Mouse (Mus musculus) liver, adult (tissue): ENCODE measurements around the gene Olfr1281.

ENCODE experiments used
- GATA4 ChIP-seq: IDR thresholded peaks from 2 replicates; pipeline ENCODE4 v1.6.1; 2014; ENCODE audit warnings: mild to moderate bottlenecking, low read length; ENCODE audit not compliant: insufficient replicate concordance

The Olfr1281 gene

GRCm38 (mm10) chr2:111326220-111326619 lies at the start of gene Olfr1281:
Olfr1281 (plus strand) TSS chr2:111326520.
- no peak for TF ChIP-seq GATA4

DNA sequence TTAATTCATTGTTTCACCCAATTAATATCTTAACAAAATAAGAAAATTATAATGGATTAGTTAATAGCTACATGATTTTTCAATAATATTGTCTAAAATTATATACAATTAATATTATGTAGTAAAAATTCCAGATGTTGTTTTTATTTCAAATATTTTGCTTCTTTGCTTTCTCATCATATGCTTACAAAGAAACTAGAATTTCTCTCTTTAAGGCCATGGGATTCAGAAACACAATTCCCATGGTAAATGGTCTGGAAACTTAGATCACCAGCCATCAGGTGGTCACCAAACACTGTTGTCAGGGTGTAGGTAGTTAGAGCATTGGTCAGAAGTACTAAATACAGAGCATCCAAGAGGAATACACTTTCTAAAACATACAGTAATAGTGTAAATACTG lies 36.5 kb upstream of the Olfr1281 start, which contains the start of gene Olfr1278:
Gene Olfr1278 (plus strand): TSS at position 301 of the 400 bp plus-strand sequence.
- no peak for TF ChIP-seq GATA4

GRCm38 (mm10) chr2:111298541-111298940 lies 27.8 kb upstream of the Olfr1281 start:
- no peak for TF ChIP-seq GATA4

- no peak for TF ChIP-seq GATA4
These were observed 25.9 kb upstream of the Olfr1281 start, which contains the start of gene Olfr1279 for GRCm38 (mm10) chr2:111300374-111300773. Olfr1279 (plus strand) TSS chr2:111300635.

DNA sequence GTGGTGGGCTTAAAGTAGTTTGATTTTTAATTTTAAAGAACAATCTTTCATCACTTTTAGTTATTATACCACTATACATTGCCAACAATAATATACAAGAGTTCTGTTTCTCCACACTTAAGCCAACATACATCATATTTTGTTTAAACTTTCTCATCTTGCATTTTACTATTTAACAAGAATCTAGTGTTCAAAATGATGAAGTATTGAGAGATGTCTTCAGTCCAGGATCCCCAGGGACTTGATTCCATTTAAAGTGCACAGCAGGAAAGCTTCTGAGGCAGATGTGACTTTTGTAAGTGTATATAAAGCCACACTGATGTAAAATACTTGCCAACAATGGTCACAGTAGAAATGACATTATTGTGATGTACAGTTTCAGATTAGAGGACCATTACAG lies 12.6 kb upstream of the Olfr1281 start, which contains the start of gene Olfr1280:
Gene Olfr1280 (plus strand): TSS at position 301 of the 400 bp plus-strand sequence.
- TF ChIP-seq GATA4, result no peak

- no peak for TF ChIP-seq GATA4
These were observed 9.7 kb downstream of the Olfr1281 start, which contains the start of gene Olfr1282 for GRCm38 (mm10) chr2:111335976-111336375. Olfr1282 (minus strand) TSS chr2:111336076.

GRCm38 (mm10) chr2:111366490-111366889 lies 40.2 kb downstream of the Olfr1281 start, which contains the start of gene Olfr1283:
Olfr1283 (plus strand) TSS chr2:111366790.
- TF ChIP-seq GATA4, result no peak

- TF ChIP-seq GATA4, result no peak
These were observed 48.9 kb downstream of the Olfr1281 start, which contains the start of gene Olfr1284 for GRCm38 (mm10) chr2:111375222-111375621. Olfr1284 (plus strand) TSS chr2:111375522.
